Mouse (Mus musculus) myocyte (in vitro differentiated cells): ENCODE measurements around the gene Habp2.

Source experiments
- CEBPB ChIP-seq: IDR thresholded peaks from 2 replicates; pipeline ENCODE4 v1.6.1; 2011; ENCODE audit warnings: mild to moderate bottlenecking, moderate library complexity; ENCODE audit not compliant: poor library complexity, insufficient read depth, severe bottlenecking
- E2F4 ChIP-seq: IDR thresholded peaks from one replicate; pipeline ENCODE4 v1.6.1; 2011; ENCODE audit warnings: mild to moderate bottlenecking, control low read depth, moderate library complexity; ENCODE audit not compliant: insufficient read depth
- MAX ChIP-seq: IDR thresholded peaks from one replicate; pipeline ENCODE4 v1.6.1; 2011; ENCODE audit warnings: low read depth, mild to moderate bottlenecking, control low read depth
- MYOD1 ChIP-seq, 3 experiments: IDR thresholded peaks; one replicate each; pipeline ENCODE4 v1.6.1; 2011; ENCODE audit warnings: control low read depth in 2 of 3, low read depth in 2 of 3, mild to moderate bottlenecking in 2 of 3, moderate library complexity in 1 of 3; ENCODE audit not compliant: insufficient read length in 2 of 3, control insufficient read depth in 1 of 3
- MYOG ChIP-seq, 3 experiments: IDR thresholded peaks; one replicate each; pipeline ENCODE4 v1.6.1; 2011; ENCODE audit warnings: control low read depth in 2 of 3, low read depth in 2 of 3, mild to moderate bottlenecking in 2 of 3; ENCODE audit not compliant: insufficient read length in 2 of 3, control insufficient read depth in 1 of 3, insufficient read depth in 1 of 3
- POLR2A ChIP-seq: IDR thresholded peaks from one replicate; pipeline ENCODE4 v1.6.1; 2011; ENCODE audit warnings: low read depth, mild to moderate bottlenecking, control low read depth, moderate library complexity; ENCODE audit not compliant: insufficient read length
- POLR2AphosphoS2 ChIP-seq: IDR thresholded peaks from one replicate; pipeline ENCODE4 v1.6.1; 2011; ENCODE audit warnings: low read depth, control low read depth; ENCODE audit not compliant: insufficient read length
- TCF12 ChIP-seq: IDR thresholded peaks from one replicate; pipeline ENCODE4 v1.6.1; 2011; ENCODE audit warnings: mild to moderate bottlenecking, control low read depth; ENCODE audit not compliant: poor library complexity, insufficient read depth, severe bottlenecking
- USF1 ChIP-seq: IDR thresholded peaks from one replicate; pipeline ENCODE4 v1.6.1; 2011; ENCODE audit warnings: low read depth, mild to moderate bottlenecking, control low read depth, moderate library complexity

GRCm38 (mm10) chr19:56294654-56295399 lies 7.9 kb downstream of the Habp2 start:
- no peak for TF ChIP-seq POLR2A
- no peak for TF ChIP-seq USF1
- no peak for TF ChIP-seq TCF12
- TF ChIP-seq MYOG (IDR thresholded peaks at IDR 0.05; ENCODE audit: control insufficient read depth in 1 of 3, insufficient read depth in 1 of 3, insufficient read length in 2 of 3, low read depth in 2 of 3), result no peak
- TF ChIP-seq E2F4, result no peak
- TF ChIP-seq POLR2AphosphoS2, result no peak
- no peak for TF ChIP-seq MAX
- peak in 1 of 3 experiments; percentile 22 for TF ChIP-seq MYOD1 (IDR thresholded peaks at IDR 0.05; ENCODE audit: control insufficient read depth in 1 of 3, insufficient read length in 2 of 3, low read depth in 2 of 3)
- TF ChIP-seq CEBPB, result no peak
